Mouse (Mus musculus) CD4-positive, CD25-positive, alpha-beta regulatory T cell (primary cell): Measurements from ENCODE around the gene Rps6ka2. TPM values are rescaled to one million over a fixed set of nuclear protein-coding genes. Genes with fewer than 3 reads are reported as not detected.

ENCODE experiments used
- polyA plus RNA-seq: library from polyadenylated mRNA; unstranded; fragments of 100-300 nt; shearing (Covaris generic); gene quantifications from one replicate; pipeline ENCODE4 v1.2.1, GENCODE M21; 2017

Gene Rps6ka2
- polyA plus RNA-seq, result 4.9 TPM

GRCm38 (mm10) chr17:7169627-7170303, at the start of gene Rps6ka2:
Gene Rps6ka2, plus strand, starts transcription at chr17:7170115.

DNA sequence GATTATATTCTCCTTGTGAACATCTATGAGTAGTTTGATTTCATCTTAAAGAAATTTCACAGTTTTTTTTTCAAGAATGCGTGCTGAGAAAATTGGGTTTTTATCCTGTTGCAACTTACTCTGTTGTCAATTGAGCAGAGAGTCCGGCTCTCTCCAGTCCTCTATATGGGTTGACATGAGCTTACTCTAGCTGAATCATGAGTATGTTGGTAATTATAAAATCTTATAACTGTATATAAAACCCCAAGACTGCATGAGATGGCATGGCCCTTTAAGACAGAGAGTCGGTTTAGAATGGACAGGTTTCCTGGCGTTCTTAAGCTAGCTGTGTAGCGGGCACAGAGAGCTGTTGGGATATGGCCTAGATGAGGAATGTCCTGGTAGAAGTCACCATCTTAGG, 154.4 kb downstream of the Rps6ka2 start, which contains the start of gene Tcp10a:
Gene Tcp10a (plus strand): TSS at position 301 of the 400 bp plus-strand sequence.

DNA sequence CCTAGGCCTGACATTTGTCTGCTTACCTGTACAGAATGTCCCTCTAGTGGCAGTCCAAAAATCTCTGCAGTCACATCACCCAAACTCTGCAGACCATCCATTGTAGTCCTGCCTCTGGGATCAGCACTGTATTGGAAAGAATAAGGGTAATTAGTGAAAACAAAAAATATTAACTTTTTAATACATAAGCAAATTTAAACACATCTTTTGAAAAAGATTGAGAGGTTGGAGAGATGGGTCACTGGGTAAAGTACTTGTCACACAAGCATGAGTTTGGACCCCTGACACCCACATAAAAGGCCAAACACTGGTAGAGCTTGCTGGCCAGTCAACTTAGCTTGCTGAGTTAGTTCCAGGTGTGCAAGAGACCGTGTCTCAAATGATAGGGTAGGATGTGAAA, 182.7 kb downstream of the Rps6ka2 start, which contains the start of gene Ttll2:
Gene Ttll2 (minus strand): TSS at position 101 of the 400 bp plus-strand sequence.

Other genes with a start within 250 kb of the Rps6ka2 start
- 28.9 TPM for gene Rsph3b, start 221.4 kb upstream of the Rps6ka2 start, polyA plus RNA-seq
- 64.8 TPM for gene Tagap1, start 209.0 kb upstream of the Rps6ka2 start, polyA plus RNA-seq
- 1,145 TPM for gene Rnaset2b, start 199.5 kb upstream of the Rps6ka2 start, polyA plus RNA-seq
- 0.93 TPM for gene Gm49721, start 191.2 kb upstream of the Rps6ka2 start, polyA plus RNA-seq
- gene Gm1604a, start 144.5 kb upstream of the Rps6ka2 start, polyA plus RNA-seq, result not detected
- gene Tcp10a, start 154.5 kb downstream of the Rps6ka2 start, polyA plus RNA-seq, result not detected
- gene Ttll2, start 182.6 kb downstream of the Rps6ka2 start, polyA plus RNA-seq, result 0.13 TPM
- gene Gm49630, start 201.9 kb downstream of the Rps6ka2 start, polyA plus RNA-seq, result not detected
- gene Unc93a2, start 215.3 kb downstream of the Rps6ka2 start, polyA plus RNA-seq, result not detected